Mouse (Mus musculus) liver, adult 2 months (tissue): ENCODE measurements around the gene Hoxa7.

Experiments used
- CTCF ChIP-seq: fragments of 200-500 bp; IDR thresholded peaks from 2 replicates; pipeline ENCODE4 v1.5.1; 2011; ENCODE audit warnings: low read depth, low read length, control low read depth
- POLR2A ChIP-seq: fragments of 200-500 bp; IDR thresholded peaks from 2 replicates; pipeline ENCODE4 v1.6.1; 2011; ENCODE audit warnings: low read length, control low read depth; ENCODE audit not compliant: insufficient read depth; ENCODE audit errors: extremely low read depth

- TF ChIP-seq CTCF (no peak), POLR2A (no peak)
Observed at GRCm38 (mm10) chr6:52266666-52266985, 45.0 kb upstream of the Hoxa7 start.
